In genomic region chr17:71019860-71020259, GRCm38 (mm10) we compare ENCODE assay signal across 13 mouse cellular contexts. TPM values are rescaled to one million over a fixed set of nuclear protein-coding genes. Genes with fewer than 3 reads are reported as not detected.
A peak's percentile ranks its signal among the peaks of the same experiment; 100 is the strongest.
DNase-seq lines count a peak whose midpoint lies in the region; ATAC-seq lines count a peak whose summit lies in the region.
"Had no signal": no experiment of that assay in that cellular context is flagged by ENCODE, and none has a peak within 500 bp of the region (broad histone marks: within the 10 kb centered on the region; RNA-seq: fewer than 3 reads in every experiment).

No protein-coding gene starts in this region.

- H3K27me3 ChIP-seq in kidney, embryonic 16.5 days (ENCODE audit: insufficient read depth, low read length): no peaks in the 10 kb centered on the region
- H3K27me3 ChIP-seq in embryonic facial prominence, embryonic 10.5 days (replicated peaks; ENCODE audit: low read depth, poor library complexity, severe bottlenecking): no peaks in the 10 kb centered on the region
- H3K27me3 ChIP-seq in limb, embryonic 10.5 days (ENCODE audit: low read depth, poor library complexity, severe bottlenecking): no peaks in the 10 kb centered on the region
- H3K27me3 ChIP-seq: forebrain, embryonic 15.5 days had no signal

- 46% methylated on average over 9 of the region's 9 CpGs for WGBS in kidney, embryonic 16.5 days
- 64% methylated on average over 9 of the region's 9 CpGs for WGBS in embryonic facial prominence, embryonic 10.5 days
- WGBS in limb, embryonic 10.5 days: 53% methylated on average over 9 of the region's 9 CpGs

- ATAC-seq in kidney, embryonic 16.5 days (ENCODE audit: low FRiP score, low TSS enrichment): no peak
- ATAC-seq: forebrain, embryonic 15.5 days had no signal

- DNase-seq in kidney, postnatal 14 days: no peak
- DNase-seq in embryonic facial prominence, embryonic 10.5 days (ENCODE audit: low spot score): no peak
- DNase-seq in limb, embryonic 10.5 days (ENCODE audit: low spot score): no peak
- DNase-seq in spleen, postnatal 36 days (ENCODE audit: low spot score in 2 of 2): no peak
- DNase-seq in MN1 (ENCODE audit: low spot score): no peak
- no peak for DNase-seq in ovary, postnatal 10 days (ENCODE audit: low spot score)
- DNase-seq: adrenal gland, postnatal 36 days; cerebellum, adult 18-20 months; kidney, adult 18-20 months; thymus, postnatal 25 days had no signal

- H3K9me3 ChIP-seq in kidney, embryonic 16.5 days (ENCODE audit: low read length): no peaks in the 10 kb centered on the region
- no peaks in the 10 kb centered on the region for H3K9me3 ChIP-seq in embryonic facial prominence, embryonic 10.5 days
- no peaks in the 10 kb centered on the region for H3K9me3 ChIP-seq in limb, embryonic 10.5 days (replicated peaks)
- H3K9me3 ChIP-seq: forebrain, embryonic 15.5 days had no signal

- peak overlapping the region; percentile 43; the same call in 1 of the 2 replicates for H3K9ac ChIP-seq in kidney, embryonic 16.5 days (replicated peaks; ENCODE audit: low read length)
- H3K9ac ChIP-seq: forebrain, embryonic 15.5 days had no signal

- H3K36me3 ChIP-seq in kidney, embryonic 16.5 days (ENCODE audit: insufficient read depth, low read length): no peaks in the 10 kb centered on the region
- no peaks in the 10 kb centered on the region for H3K36me3 ChIP-seq in embryonic facial prominence, embryonic 10.5 days (replicated peaks)
- no peaks in the 10 kb centered on the region for H3K36me3 ChIP-seq in limb, embryonic 10.5 days
- H3K36me3 ChIP-seq: forebrain, embryonic 15.5 days had no signal

- no peak overlapping the region for H3K27ac ChIP-seq in kidney, embryonic 16.5 days (ENCODE audit: low read length)
- no peak overlapping the region for H3K27ac ChIP-seq in brown adipose tissue, adult 24 weeks (replicated peaks; ENCODE audit: low read depth, low read length)
- peak overlapping the region; percentile 40; the same call in 1 of the 2 replicates for H3K27ac ChIP-seq in embryonic facial prominence, embryonic 10.5 days (replicated peaks)
- 0 out of 2 replicates have a peak overlapping the region, but pooled peaks have one; percentile 74 for H3K27ac ChIP-seq in limb, embryonic 10.5 days
- H3K27ac ChIP-seq: forebrain, embryonic 15.5 days had no signal

- peak overlapping the region; percentile 20; the same call in 1 of the 2 replicates for H3K4me2 ChIP-seq in kidney, embryonic 16.5 days (replicated peaks; ENCODE audit: low read depth, low read length)
- H3K4me2 ChIP-seq: forebrain, embryonic 15.5 days had no signal

- H3K4me3 ChIP-seq in kidney, embryonic 16.5 days (ENCODE audit: low read length): no peak overlapping the region
- H3K4me3 ChIP-seq in brown adipose tissue, adult 24 weeks (ENCODE audit: insufficient read depth, low read depth, low read length): peak overlapping the region; percentile 23; the same call in 1 of the 2 replicates
- H3K4me3 ChIP-seq in embryonic facial prominence, embryonic 10.5 days: no peak overlapping the region
- H3K4me3 ChIP-seq in limb, embryonic 10.5 days: peak overlapping the region; percentile 19
- H3K4me3 ChIP-seq: forebrain, embryonic 15.5 days had no signal

- peaks cover 18% of the 10 kb centered on the region for H3K4me1 ChIP-seq in kidney, embryonic 16.5 days (ENCODE audit: insufficient read depth, low read length)
- H3K4me1 ChIP-seq in brown adipose tissue, adult 24 weeks (ENCODE audit: control insufficient read depth, insufficient read depth, insufficient read length, low read length): no peaks in the 10 kb centered on the region
- peaks cover 23% of the 10 kb centered on the region for H3K4me1 ChIP-seq in embryonic facial prominence, embryonic 10.5 days
- peaks cover 22% of the 10 kb centered on the region for H3K4me1 ChIP-seq in limb, embryonic 10.5 days
- H3K4me1 ChIP-seq: forebrain, embryonic 15.5 days had no signal

RNA-seq across cellular contexts. Expression of gene Myl12a, which starts 17.2 kb away (rescaled TPM):
- 680 and 696 TPM in 2 replicates for polyA plus RNA-seq in kidney, embryonic 16.5 days (2015; fragmentation: Nextera tagmentation; extraction: Ambion mirVana)
- 287 and 322 TPM in 2 replicates for polyA plus RNA-seq in brown adipose tissue, adult 24 weeks (2012; ENCODE audit: insufficient read depth, insufficient read length, missing spikeins)
- 439 and 451 TPM in 2 replicates for polyA plus RNA-seq in embryonic facial prominence, embryonic 10.5 days (2016; fragmentation: Nextera tagmentation; extraction: Ambion mirVana)
- 478 and 483 TPM in 2 replicates for polyA plus RNA-seq in limb, embryonic 10.5 days (2016; fragmentation: Nextera tagmentation; extraction: Ambion mirVana)

RNA-seq across cellular contexts. Expression of gene Myom1, which starts 17.4 kb away (rescaled TPM):
- 4.5 and 4.7 TPM in 2 replicates for polyA plus RNA-seq in kidney, embryonic 16.5 days (2015; fragmentation: Nextera tagmentation; extraction: Ambion mirVana)
- polyA plus RNA-seq in brown adipose tissue, adult 24 weeks (2012; ENCODE audit: insufficient read depth, insufficient read length, missing spikeins): 10.1 and 21.6 TPM in 2 replicates
- polyA plus RNA-seq in embryonic facial prominence, embryonic 10.5 days (2016; fragmentation: Nextera tagmentation; extraction: Ambion mirVana): 2.5 and 3.4 TPM in 2 replicates
- polyA plus RNA-seq in limb, embryonic 10.5 days (2016; fragmentation: Nextera tagmentation; extraction: Ambion mirVana): 2.5 and 4.2 TPM in 2 replicates

Comparison
In these comparisons a context has a peak if more than half of its experiments do, and no peak if none do; other contexts are left out.
1. H3K27ac ChIP-seq: peak in embryonic facial prominence, embryonic 10.5 days (single experiment) and limb, embryonic 10.5 days (single experiment); none in kidney, embryonic 16.5 days (single experiment) and brown adipose tissue, adult 24 weeks (single experiment).
2. H3K4me3 ChIP-seq: peak in brown adipose tissue, adult 24 weeks (single experiment) and limb, embryonic 10.5 days (single experiment); none in kidney, embryonic 16.5 days (single experiment) and embryonic facial prominence, embryonic 10.5 days (single experiment).